Mouse (Mus musculus): ENCODE results near the gene Ormdl2. TPM values are rescaled to one million over a fixed set of nuclear protein-coding genes. Genes with fewer than 3 reads are reported as not detected.

Gene Ormdl2
- polyA plus RNA-seq (2017; shearing (Covaris generic)): 77.1 TPM

DNA sequence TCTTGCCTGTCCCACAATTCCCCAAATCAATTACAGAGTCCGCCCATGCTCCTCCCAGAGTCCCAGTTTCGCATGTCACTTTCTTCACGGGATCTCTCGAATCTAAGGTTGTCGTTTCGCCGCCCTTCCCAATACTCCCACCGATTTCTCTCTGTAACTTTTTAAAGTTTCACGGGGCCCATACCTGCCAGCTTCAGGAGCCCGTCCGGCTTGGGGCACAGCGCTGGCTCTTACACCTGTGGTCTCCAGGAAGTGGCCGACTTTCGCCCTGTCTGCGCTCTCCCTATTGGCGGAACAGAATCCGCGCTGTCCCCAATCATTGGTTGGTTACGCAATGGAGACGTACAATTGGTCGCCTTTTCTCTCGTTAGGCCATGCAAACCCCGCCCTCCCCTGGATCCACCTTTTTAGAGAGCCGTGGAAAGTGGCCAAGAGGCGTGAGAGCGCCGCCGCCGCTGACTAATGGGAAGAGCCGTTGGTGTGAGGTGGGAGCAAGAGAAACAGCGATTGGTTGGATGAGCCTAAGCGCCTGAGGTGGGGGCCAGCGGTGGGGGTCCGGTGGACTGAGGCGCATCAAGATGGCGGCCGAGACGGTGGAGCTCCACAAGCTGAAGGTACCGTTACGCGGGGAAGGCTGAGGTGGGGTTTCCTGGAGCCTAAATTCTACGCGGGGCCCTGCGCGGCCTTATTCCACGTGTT lies at the start of gene Ormdl2:
Gene Ormdl2, minus strand, starts transcription at position 288 of the 699 bp plus-strand sequence.

DNA sequence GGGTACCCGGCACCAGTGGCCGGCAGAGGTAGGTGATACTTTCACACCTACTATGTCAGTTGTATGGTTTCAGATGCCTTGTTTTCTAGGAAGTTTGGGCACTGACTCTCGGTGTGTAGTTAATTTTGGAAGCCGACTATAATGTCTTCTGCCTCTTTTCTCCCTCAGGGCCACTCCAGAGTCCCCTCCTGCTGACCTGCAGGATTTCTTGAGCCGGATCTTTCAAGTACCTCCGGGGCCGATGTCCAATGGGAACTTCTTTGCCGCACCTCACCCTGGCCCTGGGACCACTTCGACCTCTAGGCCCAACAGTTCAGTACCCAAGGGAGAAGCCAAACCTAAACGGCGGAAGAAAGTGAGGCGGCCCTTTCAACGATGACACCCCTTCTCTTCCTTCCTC lies 4.4 kb downstream of the Ormdl2 start, which contains the start of gene Sarnp:
Gene Sarnp, plus strand, starts transcription at position 301 of the 400 bp plus-strand sequence.

DNA sequence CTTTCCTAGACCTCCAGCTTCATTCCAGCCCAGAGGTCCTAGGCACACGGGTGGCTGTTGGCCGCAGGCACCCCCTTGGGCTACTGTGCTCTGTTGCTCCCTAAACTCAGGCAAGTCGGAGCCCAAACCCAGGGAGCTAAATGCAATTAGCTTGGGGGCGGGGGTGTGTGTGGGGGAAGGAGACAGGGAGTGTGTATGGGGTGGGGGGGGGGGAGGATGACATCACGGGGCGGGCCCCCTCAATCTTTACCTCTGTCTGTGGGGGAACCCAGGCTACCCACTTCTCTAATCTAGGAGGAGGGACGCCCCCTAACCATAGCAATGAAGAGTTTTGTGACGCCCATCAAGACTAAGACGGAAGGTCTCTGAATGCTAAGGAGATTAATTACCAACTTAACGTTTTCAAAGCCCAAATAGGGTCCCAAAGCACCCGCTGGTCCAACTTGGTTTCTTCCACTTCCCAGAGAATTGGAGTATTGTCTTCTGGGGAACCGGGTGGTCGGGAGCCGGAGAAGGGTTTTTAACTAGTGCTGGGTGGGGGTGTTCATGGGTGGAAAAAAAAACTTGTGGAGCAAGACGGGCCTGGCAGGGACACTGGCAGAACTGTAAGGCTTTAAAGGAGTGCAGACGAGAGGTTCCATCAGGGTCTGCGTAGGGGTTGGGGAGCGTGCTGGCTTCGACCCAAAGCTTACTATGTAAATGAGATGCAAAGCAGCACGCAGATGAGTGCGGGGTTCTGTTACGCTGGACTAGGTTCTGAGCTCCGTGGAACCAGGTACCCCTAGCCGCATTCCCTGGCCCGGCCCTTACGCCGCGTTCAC lies 17.0 kb downstream of the Ormdl2 start, which contains the start of gene Tmem198b:
Gene Tmem198b, minus strand, starts transcription at position 100 of the 821 bp plus-strand sequence.

DNA sequence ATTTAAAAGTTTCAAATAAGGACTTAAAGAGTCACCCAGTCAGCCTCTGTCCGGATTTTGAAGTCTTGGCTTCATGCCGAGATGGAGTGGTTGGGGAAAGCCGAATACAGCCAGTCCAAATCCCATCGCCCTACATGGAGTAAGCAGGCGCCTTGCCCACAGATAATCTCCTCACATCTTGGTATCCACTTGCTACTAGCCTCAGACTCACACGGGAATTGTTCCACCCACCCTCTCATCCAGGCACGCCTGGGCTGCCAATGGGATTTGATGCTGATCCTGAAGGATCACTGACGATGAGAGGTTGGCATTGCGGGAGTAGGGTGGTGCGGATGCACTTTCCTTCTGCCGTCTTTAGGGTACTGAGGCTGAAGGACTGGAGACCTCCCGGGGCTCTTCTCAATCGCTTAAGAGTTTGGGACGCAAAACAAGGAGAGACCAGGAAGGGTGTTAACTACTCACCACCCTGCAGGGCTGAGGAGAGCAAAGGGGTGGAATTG lies 17.6 kb downstream of the Ormdl2 start, which contains the start of gene Dnajc14:
Gene Dnajc14, plus strand, starts transcription at position 292 of the 500 bp plus-strand sequence.

DNA sequence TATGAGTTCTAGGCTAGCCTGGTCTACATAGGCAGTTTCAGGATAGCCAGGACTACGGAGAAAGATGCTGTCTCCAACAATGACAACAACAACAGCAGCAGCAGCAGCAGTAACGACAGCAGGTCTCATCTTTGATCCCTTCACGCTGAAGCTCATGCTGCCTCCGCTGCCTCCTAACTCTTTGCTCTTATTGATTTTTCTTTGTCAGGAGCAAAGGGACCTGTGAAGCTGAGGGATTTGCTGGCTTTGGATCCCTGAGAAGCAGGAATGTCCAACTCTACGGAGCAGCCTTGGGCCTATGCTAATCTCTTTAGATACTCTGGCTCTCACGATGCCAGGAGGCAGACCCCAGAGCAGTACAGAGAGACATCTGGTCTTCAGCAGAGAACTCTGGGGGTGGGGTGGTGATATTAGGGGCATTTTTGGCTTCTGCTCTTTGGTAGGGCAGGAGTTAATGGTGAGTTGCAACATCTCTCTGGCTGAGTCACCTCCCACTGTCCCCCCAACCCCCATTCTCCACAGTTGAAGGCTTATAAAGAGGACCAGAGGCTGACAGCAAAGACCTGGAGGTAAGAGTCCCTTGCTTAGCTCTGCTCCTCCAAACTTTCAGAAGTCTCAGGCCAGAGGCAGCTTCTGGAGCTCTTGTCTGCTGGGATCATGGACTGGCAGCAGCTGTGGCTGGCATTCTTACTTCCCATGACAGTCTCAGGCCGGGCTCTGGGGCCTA lies 30.9 kb downstream of the Ormdl2 start, which contains the start of gene Mmp19:
Gene Mmp19, plus strand, starts transcription at position 513 of the 727 bp plus-strand sequence.

Other genes starting within 250 kb of the Ormdl2 start
- gene Erbb3, start 232.0 kb downstream of the Ormdl2 start, polyA plus RNA-seq (2017; shearing (Covaris generic)): 11.3 TPM
- 829 TPM for gene Rps26, start 194.9 kb downstream of the Ormdl2 start, polyA plus RNA-seq (2017; shearing (Covaris generic))
- gene Ikzf4, start 175.7 kb downstream of the Ormdl2 start, polyA plus RNA-seq (2017; shearing (Covaris generic)): 148 TPM
- 51.9 TPM for gene Suox, start 147.6 kb downstream of the Ormdl2 start, polyA plus RNA-seq (2017; shearing (Covaris generic))
- 49.0 TPM for gene Rab5b, start 125.4 kb downstream of the Ormdl2 start, polyA plus RNA-seq (2017; shearing (Covaris generic))
- gene Pmel, start 117.5 kb downstream of the Ormdl2 start, polyA plus RNA-seq (2017; shearing (Covaris generic)): 4.9 TPM
- gene Cdk2, start 116.6 kb downstream of the Ormdl2 start, polyA plus RNA-seq (2017; shearing (Covaris generic)): 38.5 TPM
- 715 TPM for gene Dgka, start 76.8 kb downstream of the Ormdl2 start, polyA plus RNA-seq (2017; shearing (Covaris generic))
- gene Pym1, start 73.8 kb downstream of the Ormdl2 start, polyA plus RNA-seq (2017; shearing (Covaris generic)): 38.2 TPM
- not detected for gene Mmp19, start 30.7 kb downstream of the Ormdl2 start, polyA plus RNA-seq (2017; shearing (Covaris generic))
- gene Dnajc14, start 17.6 kb downstream of the Ormdl2 start, polyA plus RNA-seq (2017; shearing (Covaris generic)): 124 TPM
- gene Tmem198b, start 17.3 kb downstream of the Ormdl2 start, polyA plus RNA-seq (2017; shearing (Covaris generic)): 5.1 TPM
- gene Sarnp, start 4.3 kb downstream of the Ormdl2 start, polyA plus RNA-seq (2017; shearing (Covaris generic)): 164 TPM
- gene Gdf11, start 70.1 kb upstream of the Ormdl2 start, polyA plus RNA-seq (2017; shearing (Covaris generic)): 0.88 TPM
- 0.20 TPM for gene Cd63, start 79.3 kb upstream of the Ormdl2 start, polyA plus RNA-seq (2017; shearing (Covaris generic))
- gene Rdh5, start 101.2 kb upstream of the Ormdl2 start, polyA plus RNA-seq (2017; shearing (Covaris generic)): 13.5 TPM
- gene Bloc1s1, start 102.4 kb upstream of the Ormdl2 start, polyA plus RNA-seq (2017; shearing (Covaris generic)): 185 TPM
- 10.1 TPM for gene Itga7, start 112.2 kb upstream of the Ormdl2 start, polyA plus RNA-seq (2017; shearing (Covaris generic))
- gene Mettl7b, start 139.3 kb upstream of the Ormdl2 start, polyA plus RNA-seq (2017; shearing (Covaris generic)): not detected
- not detected for gene Olfr9, start 167.8 kb upstream of the Ormdl2 start, polyA plus RNA-seq (2017; shearing (Covaris generic))
- gene Olfr763, start 189.1 kb upstream of the Ormdl2 start, polyA plus RNA-seq (2017; shearing (Covaris generic)): not detected
- gene Olfr764-ps1, start 218.3 kb upstream of the Ormdl2 start, polyA plus RNA-seq (2017; shearing (Covaris generic)): not detected
- gene Olfr765, start 228.4 kb upstream of the Ormdl2 start, polyA plus RNA-seq (2017; shearing (Covaris generic)): not detected
- not detected for gene Olfr766-ps1, start 247.3 kb upstream of the Ormdl2 start, polyA plus RNA-seq (2017; shearing (Covaris generic))

Measured in activated CD4-positive, CD25-positive, alpha-beta regulatory T cell, adult 9 weeks (primary cell).